Mouse (Mus musculus): Measurements from ENCODE around the gene Nox4.

Nox4 gene

GRCm38 (mm10) chr7:87374322-87374721, 128.4 kb downstream of the Nox4 start:
- no peak for DNase-seq

DNA sequence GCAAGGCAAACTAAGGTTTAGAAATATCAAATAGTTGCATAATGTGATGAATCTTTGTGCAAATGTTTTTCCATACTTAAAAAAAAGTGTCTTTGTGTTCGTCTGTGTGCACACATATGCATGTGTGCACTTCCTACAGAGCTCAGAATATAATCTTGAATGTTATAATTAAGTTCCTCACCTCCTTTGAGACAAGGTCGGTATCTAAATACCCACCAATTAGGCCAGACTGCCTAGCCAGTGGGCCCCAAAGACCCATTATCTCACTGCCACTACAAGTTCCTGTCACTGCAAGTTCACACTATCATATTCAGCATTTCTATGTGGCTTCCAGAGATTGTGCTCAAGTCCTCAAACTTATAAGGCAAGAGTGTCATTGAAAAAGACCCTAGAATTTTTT, 129.0 kb downstream of the Nox4 start:
- no peak for DNase-seq

DNA sequence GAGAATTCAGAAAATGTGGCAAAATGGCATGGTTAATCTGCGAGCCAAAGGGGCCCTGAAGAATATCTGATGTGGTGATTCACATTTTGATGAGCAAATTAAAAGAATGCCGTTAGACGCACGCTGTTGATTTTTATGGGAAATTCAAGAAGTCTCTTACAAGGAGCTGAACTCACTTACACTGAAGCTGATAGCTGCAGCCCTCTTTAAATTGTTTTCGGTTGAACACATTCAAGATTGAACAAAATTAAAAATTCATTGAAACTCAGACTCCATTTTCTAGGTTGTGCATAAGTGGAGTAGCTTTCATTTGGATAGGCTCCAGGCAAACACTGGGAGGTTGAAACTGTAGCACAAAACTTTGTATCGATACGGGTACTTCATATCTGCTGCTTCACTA, 151.1 kb downstream of the Nox4 start:
- no peak for DNase-seq

- peak; percentile 2 for DNase-seq
Measured at GRCm38 (mm10) chr7:87411373-87411772, 165.5 kb downstream of the Nox4 start.

DNA sequence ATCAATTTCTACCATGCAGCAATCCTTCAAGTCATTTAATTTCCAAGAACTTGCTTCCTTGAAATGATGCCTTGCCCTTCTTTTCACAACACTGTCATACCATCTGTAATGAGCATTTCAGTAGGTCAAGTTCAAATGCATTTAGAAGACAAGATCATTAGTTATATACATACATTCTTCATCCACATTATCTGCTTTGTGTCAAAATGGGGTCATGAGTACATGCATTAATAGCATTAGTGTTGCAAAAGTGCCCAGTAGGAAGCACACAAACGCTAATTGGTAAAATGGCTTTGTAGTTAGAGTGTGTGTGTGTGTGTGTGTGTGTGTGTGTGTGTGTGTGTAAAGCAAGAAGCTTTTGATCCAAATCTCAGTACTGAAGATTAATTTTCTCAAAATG, 167.4 kb downstream of the Nox4 start:
- no peak for DNase-seq

All from liver (tissue).